Mouse (Mus musculus): ENCODE measurements around the gene Gm20518.

Gm20518 gene

DNA sequence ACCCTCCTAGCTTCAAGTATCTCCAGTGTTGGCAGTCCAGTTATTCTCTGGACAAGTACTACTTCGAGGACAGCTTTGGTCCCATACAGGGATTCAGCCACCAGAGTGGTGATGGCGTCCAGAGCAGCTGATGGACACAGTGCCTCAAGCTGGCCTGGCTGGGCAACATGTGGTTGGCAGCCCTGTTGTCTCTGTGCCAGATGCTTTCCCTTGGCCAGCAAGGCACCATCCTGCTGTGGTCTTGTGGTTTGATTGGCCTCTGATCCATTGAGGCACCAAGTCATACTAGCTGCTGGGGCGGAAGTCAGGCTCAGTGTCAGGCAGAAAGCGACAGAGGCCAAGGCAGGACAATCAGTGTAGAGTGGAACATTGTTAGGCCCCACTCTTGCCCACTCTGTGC is 82.3 kb downstream of the Gm20518 start:
- CTCF ChIA-PET: interaction anchor here (0.6 to 3.2 kb wide), 5 partner anchors 22 to 748 kb away, joined by 3 to 12 read pairs (median 3); no protein-coding TSS in a partner anchor

DNA sequence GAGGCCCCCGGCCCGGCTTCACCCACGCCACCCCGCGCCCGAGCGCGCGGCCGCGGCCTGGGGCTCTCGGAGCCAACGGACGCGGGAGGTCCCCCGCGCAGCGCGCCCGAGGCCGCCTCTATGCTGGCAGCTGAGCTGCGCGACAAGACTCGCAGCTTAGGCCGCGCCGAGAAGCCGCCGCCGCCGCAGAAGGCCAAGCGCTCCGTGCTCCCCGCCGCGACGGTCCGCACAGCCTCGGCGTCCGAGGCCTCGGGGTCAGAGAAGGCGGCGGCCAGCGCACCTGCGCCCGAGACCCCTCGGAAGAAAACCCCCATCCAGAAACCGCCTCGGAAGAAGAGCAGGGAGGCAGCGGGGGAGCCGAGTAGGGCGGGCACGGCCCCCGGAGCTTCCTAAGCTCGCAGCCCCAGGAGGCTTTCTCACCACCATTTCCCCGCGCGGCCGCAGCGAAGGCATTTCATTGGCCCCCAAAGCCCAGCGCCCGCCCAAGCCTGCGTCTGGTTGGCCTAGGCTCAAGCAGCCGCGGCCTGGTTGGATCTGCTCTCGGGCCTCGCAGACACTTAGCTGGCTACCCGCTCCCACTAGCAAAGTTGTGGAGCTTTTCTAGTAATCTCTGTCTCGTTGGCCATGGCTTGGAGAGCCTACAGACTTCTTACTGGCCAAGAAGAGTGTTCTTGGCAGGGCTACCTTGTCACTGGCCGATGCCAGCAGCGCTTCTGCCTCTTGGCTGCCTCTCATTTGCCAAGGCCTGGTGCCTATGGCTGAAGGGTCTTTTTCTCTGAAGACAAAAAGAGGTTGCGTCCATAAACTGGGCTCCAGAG is 84.1 kb downstream of the Gm20518 start:
- ChIA-PET POLR2A (interaction anchor here in 3 of 4 experiments (0.6 to 4.0 kb wide), 37 partner anchors 9 to 299 kb away, joined by 3 to 33 read pairs (median 4); partner anchors contain the start of genes Klhl22 (in 2 of the 3), Scarf2 (in 2 of the 3), Dgcr6 (in 1 of the 3) and Gm20518 (in 1 of the 3)), CTCF (interaction anchor here in 3 of 4 experiments (0.5 to 3.2 kb wide), 17 partner anchors 8 to 249 kb away, joined by 3 to 12 read pairs (median 3); no protein-coding TSS in a partner anchor)

More for the DNA sequence above, 82.3 kb downstream of the Gm20518 start:
- POLR2A ChIA-PET: interaction anchor here in 1 of 4 experiments (0.7 to 3.9 kb wide), 2 partner anchors 12 to 119 kb away, joined by 3 to 33 read pairs; partner anchors contain the start of genes Scarf2 and Slc25a1

DNA sequence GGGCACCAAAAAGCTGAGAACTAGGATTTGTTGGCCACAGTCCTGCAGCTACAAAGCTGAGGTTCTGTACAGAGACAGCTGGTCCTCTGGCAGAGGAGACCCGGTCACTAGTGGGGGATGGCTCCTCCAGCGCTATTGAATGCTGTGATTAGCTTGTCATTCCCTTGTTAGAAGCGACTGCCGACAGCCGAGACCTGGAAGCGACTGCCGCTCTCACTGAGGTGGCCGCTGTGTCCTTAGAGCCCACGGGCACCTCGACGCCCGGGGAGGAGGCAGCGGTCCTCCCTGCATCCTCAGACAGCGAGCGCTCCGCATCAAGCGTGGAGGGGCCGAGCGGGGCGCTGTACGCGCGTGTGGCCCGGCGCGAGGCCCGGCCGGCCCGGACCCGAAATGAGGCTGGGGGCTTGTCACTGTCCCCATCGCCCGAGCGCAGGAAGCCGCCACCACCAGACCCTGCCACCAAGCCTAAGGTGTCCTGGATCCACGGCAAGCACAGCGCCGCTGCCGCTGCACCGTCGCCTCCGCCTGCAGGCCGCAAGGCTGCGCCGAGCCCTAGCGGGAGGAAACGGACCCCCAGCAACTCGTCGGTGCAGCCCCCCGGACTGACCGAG is 84.8 kb downstream of the Gm20518 start:
- ChIA-PET POLR2A (interaction anchor here in 3 of 4 experiments (0.6 to 4.0 kb wide), 17 partner anchors 9 to 298 kb away, joined by 3 to 33 read pairs (median 5); partner anchors contain the start of genes Klhl22 (in 2 of the 3), Scarf2 (in 2 of the 3) and Lztr1 (in 1 of the 3)), CTCF (interaction anchor here in 3 of 4 experiments (0.5 to 3.2 kb wide), 10 partner anchors 9 to 249 kb away, joined by 3 to 12 read pairs (median 3); partner anchors contain the start of gene Dgcr6 (in 1 of the 3))

DNA sequence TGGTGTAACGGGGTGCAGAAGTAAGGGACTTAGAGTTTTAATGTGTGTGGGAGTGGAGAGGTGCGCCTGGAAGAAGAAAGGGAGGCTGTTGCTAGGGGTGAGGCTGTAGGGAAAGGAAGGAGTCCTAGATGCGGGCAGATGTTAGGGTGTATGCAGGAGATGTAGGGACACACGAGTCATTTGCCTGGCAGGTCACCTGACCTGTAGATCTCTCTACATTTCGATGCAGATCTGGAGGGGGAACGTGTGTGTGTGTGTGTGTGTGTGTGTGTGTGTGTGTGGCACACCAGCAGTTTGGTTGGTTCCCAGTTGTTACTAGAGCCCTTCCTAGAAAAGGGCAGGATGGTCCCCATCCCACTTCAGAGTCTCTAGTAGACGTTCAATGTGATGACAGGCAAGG is 86.5 kb downstream of the Gm20518 start:
- CTCF ChIA-PET: interaction anchor here (0.5 to 2.9 kb wide), 21 partner anchors 7 to 1590 kb away, joined by 3 to 21 read pairs (median 5); partner anchors contain the start of genes Klhl22 (in 1 of the 4) and P2rx6 (in 1 of the 4)
- POLR2A ChIA-PET: interaction anchor here in 3 of 4 experiments (0.6 to 4.0 kb wide), 38 partner anchors 8 to 1007 kb away, joined by 3 to 33 read pairs (median 4); partner anchors contain the start of genes Klhl22 (in 2 of the 3), Scarf2 (in 2 of the 3), Cdc45 (in 1 of the 3) and Gm20518 (in 1 of the 3)

DNA sequence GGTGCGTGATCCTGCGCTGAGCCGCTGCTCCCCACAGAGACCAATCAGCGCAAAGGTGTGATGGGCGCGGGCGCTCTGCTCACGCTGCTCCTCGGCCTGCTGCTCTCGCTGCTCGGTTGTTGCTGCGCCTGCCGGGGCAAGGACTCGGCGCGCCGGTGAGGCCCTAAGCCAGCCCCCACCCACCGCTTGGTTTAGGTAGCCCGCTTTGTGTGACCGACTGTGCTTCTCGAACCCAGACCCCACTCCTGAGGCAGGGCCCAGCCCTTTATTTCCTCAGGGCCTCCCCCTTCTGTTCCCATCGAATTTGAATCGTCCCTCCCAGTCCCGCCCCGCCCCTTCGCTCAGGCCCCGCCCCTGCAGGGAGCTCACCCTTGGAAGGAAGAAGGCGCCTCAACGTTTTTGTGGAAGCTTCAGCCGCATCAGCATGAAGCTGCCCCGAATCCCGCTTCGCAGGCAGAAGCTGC is 87.0 kb downstream of the Gm20518 start:
- POLR2A ChIA-PET: interaction anchor here in 3 of 4 experiments (0.6 to 4.0 kb wide), 36 partner anchors 8 to 1008 kb away, joined by 3 to 17 read pairs (median 4); partner anchors contain the start of genes Klhl22 (in 2 of the 3), Cdc45 (in 1 of the 3), Gm20518 (in 1 of the 3) and Scarf2 (in 1 of the 3)
- CTCF ChIA-PET: interaction anchor here in 3 of 4 experiments (0.5 to 1.6 kb wide), 19 partner anchors 8 to 1589 kb away, joined by 3 to 21 read pairs (median 4); partner anchors contain the start of genes Klhl22 (in 1 of the 3) and P2rx6 (in 1 of the 3)

DNA sequence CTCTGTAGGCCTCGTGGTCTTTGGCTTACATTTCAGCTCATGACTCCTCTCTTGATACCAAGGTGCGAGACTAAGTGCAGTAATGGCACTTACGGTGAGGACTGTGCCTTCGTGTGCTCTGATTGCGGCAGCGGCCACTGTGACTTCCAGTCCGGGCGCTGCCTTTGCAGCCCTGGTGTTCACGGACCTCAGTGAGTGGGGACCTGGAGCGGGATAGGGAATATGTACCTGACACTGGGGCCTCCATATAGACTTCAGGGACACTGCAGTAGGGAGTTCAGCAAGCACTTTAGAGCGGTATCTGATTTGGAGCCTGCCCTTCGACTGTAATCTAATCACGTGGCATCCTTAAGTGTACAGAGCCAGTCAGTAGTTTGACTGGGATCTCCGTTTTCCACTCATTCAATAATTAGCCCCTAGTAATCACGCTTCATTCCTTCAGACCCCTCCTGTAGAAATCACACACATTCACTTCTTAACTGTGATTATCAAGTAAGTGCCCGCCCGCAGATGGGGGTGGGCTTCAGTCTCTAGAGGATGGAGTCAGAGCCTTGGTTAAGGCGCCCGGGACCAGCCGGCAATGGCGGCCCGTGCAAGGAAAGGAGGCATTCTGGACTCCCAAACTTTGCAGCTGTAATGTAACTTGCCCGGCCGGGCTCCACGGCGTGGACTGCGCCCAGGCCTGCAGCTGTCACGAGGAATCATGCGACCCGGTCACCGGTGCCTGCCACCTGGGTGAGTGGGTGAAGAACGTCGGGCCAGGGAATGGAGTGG is 87.6 kb downstream of the Gm20518 start:
- ChIA-PET CTCF (interaction anchor here in 2 of 4 experiments (0.9 to 1.0 kb wide), 2 partner anchors 9 to 44 kb away, joined by 3 to 10 read pairs; partner anchors contain the start of gene Klhl22 (in 1 of the 2)), POLR2A (interaction anchor here in 2 of 4 experiments (0.9 to 4.4 kb wide), 23 partner anchors 8 to 313 kb away, joined by 3 to 17 read pairs (median 4); partner anchors contain the start of genes Klhl22 (in 2 of the 2) and Gm20518 (in 1 of the 2))

DNA sequence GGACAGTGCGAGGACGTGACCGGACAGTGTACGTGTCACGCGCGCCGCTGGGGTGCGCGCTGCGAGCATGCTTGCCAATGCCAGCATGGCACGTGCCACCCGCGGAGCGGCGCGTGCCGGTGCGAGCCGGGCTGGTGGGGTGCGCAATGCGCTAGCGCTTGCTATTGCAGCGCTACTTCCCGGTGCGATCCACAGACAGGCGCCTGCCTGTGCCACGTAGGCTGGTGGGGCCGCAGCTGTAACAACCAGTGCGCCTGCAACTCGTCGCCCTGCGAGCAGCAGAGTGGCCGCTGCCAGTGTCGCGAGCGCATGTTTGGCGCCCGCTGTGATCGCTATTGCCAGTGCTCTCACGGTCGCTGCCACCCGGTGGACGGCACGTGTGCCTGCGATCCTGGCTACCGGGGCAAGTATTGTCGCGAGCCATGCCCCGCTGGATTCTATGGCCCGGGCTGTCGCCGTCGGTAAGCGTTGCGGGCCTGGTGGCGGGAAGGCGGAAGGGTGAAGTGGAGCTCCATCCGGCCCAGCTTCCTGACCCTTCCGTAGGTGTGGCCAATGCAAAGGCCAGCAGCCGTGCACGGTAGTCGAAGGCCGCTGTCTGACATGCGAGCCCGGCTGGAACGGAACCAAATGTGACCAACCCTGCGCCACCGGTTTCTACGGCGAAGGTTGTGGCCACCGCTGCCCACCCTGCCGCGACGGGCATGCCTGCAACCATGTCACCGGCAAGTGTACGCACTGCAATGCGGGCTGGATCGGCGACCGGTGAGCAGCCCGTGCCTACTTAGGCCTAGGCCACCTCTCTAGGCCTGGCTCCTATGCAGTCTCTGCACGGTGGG is 88.4 kb downstream of the Gm20518 start:
- CTCF ChIA-PET: no interaction called here
- POLR2A ChIA-PET: interaction anchor here in 2 of 4 experiments (1.0 to 4.4 kb wide), 7 partner anchors 11 to 125 kb away, joined by 3 to 17 read pairs (median 3); partner anchors contain the start of gene Klhl22 (in 2 of the 2)

DNA sequence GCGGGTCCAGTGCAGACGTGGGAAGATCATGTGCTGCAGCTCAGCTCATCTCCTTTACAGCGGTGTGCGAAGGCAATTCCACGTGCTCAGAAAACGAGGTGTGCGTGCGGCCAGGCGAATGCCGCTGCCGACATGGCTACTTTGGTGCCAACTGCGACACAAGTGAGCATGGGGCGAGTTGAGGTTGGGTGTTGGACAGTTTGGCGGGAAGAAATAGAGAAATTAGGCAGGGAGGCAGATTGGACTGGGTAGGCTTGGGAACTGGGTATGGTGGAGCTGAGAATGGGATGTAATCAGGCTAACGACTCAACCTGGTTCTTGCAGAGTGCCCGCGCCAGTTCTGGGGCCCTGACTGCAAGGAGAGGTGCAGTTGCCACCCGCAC is 89.0 kb downstream of the Gm20518 start:
- ChIA-PET CTCF (no interaction called here), POLR2A (interaction anchor here in 2 of 4 experiments (0.9 to 4.4 kb wide), 6 partner anchors 10 to 126 kb away, joined by 3 to 17 read pairs (median 4); partner anchors contain the start of gene Klhl22 (in 1 of the 2))

DNA sequence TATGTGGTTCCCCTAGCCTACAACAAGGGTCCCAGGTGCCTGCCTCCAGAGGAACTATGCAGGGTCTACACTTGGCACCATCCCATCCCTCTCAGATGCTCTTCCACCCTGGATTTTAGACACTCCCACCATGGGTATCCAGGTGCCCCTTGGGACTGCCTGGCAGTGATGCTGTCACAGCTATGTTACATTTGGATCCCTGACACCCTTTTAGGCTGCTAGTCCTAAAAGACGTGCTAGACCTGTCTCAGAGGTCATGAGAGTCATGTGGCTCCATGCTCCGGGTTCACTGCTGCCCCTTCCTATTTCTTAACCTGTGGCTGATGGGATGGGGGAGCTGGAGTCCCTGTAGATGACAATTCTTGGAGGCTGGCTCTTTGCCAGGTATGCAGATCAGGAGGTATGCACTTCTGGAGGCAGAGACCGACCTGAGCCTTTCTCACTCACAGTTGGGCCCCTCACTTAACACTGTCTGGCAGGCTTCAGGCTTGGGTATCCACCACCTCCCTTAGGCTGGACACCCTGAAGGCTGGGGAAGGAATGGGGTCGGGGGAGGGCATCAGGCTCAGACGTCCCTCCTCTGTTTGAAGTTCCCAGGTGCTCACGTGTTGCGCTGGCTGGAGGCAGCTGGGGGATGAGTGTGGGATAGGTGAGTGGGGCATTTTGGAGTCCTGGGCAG is 89.6 kb downstream of the Gm20518 start:
- POLR2A ChIA-PET: interaction anchor here in 1 of 4 experiments (0.9 to 4.4 kb wide), 5 partner anchors 10 to 43 kb away, joined by 3 to 17 read pairs (median 7); partner anchors contain the start of gene Klhl22
- CTCF ChIA-PET: interaction anchor here in 1 of 4 experiments (1.8 kb wide), 1 partner anchor 41 kb away, joined by 6 read pairs; no protein-coding TSS in a partner anchor

DNA sequence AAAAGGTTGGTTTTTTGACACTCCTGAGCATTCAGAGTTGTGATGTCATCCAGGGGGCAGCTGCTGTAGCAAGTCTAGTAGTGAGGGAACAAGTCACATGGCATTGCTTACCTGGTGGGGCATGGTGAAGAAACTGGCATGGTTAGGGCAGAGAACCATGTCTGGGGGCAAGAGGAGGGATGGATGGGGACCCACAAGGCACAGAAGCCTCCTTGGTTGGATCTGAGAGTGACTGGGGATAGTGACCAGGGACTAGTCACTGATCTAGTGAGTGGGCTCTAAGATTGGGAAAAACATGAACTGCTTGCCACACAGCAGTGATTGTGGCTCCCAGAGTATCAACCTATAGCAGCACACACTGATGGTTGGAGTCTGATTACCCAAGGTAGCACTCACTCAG is 91.9 kb downstream of the Gm20518 start:
- ChIA-PET CTCF (interaction anchor here in 1 of 4 experiments (1.5 kb wide), 1 partner anchor 15 kb away, joined by 5 read pairs; no protein-coding TSS in a partner anchor), POLR2A (interaction anchor here in 3 of 4 experiments (0.6 to 5.0 kb wide), 5 partner anchors 8 to 1973 kb away, joined by 4 to 33 read pairs (median 13); no protein-coding TSS in a partner anchor)

DNA sequence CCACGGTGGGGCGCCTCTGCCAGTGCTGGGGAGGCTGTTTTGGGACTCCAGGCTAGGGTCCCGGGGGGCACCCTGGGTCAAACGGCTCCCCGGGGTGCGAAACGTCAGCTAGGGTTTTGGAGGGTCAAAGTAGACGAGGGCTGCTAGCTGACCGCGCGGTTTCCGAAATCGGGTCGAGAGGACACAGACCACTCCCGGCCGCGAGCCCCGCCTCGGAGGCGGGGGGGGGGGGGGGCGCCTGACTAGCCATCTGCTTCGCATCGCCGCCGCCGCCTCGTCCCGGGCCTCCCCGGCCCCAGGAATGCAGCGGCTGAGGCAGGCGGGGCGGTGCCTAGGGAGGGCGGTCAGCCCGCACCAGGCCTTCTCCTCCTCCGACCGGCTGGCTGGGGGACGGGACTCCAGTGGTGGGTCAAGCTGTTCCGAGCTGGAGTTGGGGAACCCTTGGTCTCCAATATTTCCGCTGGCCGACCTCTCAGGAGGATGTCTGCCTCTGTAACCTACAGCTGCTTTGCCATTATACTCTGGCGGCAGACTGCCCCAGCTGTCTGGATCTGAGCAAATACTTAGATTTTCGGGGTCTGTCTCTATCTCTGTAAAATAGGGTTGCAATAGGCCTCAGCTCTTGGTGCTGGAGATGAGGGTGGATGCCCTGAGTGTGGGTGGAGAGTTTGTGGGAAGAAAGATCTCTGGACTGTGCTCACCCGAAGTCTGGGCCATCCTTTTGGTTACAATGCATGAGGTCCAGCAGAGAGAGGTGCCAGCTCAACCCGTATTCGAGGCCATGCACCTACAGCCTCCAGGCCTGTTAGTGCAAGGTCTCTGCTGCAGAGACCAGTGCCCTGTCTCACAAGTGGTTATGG is 92.9 kb downstream of the Gm20518 start:
- ChIA-PET POLR2A (interaction anchor here in 3 of 4 experiments (0.7 to 5.0 kb wide), 11 partner anchors 9 to 161 kb away, joined by 3 to 33 read pairs (median 3); partner anchors contain the start of genes Klhl22 (in 2 of the 3) and Ess2 (in 1 of the 3)), CTCF (interaction anchor here in 3 of 4 experiments (0.8 to 1.6 kb wide), 7 partner anchors 14 to 140 kb away, joined by 3 to 7 read pairs (median 5); partner anchors contain the start of gene Klhl22 (in 1 of the 3))

DNA sequence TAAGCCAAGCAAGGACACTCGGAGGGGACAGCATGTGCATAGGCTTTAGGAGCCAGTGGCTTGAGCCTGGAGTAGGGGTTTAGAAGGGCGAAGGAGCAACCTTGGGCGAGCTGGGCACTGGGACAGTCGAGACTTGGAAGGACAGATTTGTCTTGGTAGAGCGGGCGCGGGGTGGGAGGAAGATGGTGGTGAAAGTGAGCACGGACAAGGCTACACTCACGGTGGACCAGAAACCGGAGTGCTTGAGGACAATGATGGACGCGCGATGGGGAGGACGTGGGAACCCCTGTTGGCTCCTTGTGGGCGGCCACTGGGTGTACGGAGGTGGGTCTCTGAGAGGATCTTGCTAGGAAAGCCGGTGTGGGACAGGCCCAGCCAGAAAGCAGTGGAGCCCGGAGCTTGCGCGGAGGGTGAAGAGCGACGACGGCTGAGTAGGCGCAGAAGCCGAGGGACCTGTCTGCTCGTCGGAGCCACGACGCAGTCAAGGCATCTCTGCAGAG is 93.6 kb downstream of the Gm20518 start:
- POLR2A ChIA-PET: interaction anchor here in 3 of 4 experiments (0.7 to 5.0 kb wide), 12 partner anchors 9 to 161 kb away, joined by 3 to 33 read pairs (median 3); partner anchors contain the start of gene Klhl22 (in 2 of the 3)

DNA sequence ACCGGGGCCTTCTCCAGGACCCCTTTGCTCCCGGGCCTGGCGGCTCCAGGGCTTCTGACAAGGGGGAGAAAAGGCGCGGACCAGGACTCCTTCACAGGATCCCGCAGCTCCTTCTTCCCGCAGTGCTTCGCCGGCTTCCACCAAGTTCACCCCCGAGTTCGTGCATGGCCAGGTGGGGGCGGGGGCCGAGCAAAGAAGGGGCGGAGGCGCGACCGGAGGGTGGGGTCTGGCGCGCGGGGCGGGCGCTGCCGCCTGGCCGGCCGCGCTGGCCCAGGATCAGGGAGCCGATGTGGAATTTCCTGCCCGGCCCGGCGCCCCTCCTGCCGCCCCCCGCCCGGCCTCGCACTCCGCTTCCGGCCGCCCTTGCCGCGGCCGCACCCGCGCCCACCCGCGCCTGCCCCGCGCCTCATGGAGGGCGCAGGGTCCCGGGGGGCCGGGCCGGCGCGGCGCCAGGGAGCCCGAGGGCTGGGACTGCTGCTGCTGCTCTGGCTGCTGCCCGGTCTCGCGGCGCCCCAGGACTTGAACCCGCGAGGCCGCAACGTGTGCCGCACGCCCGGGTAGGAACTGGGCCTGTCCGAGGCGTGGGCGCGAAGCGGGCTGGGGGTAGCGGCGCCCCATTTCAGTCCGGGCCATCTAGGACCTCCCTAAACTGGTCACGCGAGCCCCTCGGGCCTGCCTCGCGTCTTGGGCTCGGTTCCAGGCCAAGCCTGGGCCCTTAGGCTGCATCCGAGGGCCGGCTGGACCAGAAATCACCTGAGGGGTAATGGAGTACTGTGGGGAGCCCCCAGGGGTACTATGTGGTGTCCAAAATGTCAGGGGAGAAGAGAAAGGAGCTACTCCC is 94.3 kb downstream of the Gm20518 start, which contains the start of gene Scarf2:
Gene Scarf2 (plus strand): TSS at position 312 of the 841 bp plus-strand sequence.
- ChIA-PET POLR2A (interaction anchor here (0.6 to 5.0 kb wide), 19 partner anchors 9 to 176 kb away, joined by 3 to 33 read pairs (median 4); partner anchors contain the start of gene Klhl22 (in 3 of the 4)), CTCF (interaction anchor here in 3 of 4 experiments (0.6 to 1.8 kb wide), 10 partner anchors 10 to 239 kb away, joined by 3 to 6 read pairs (median 4); no protein-coding TSS in a partner anchor)

More for the DNA sequence above, 93.6 kb downstream of the Gm20518 start:
- CTCF ChIA-PET: interaction anchor here in 2 of 4 experiments (0.6 to 1.7 kb wide), 6 partner anchors 9 to 54 kb away, joined by 3 to 6 read pairs (median 4); partner anchors contain the start of gene Klhl22 (in 1 of the 2)
